Mouse (Mus musculus) kidney, adult 9 months (tissue): ENCODE measurements around the gene Idi1.
A peak's percentile ranks its signal among the peaks of the same experiment; 100 is the strongest.
"Not testable (repeated sequence)": the region's sequence is repeated elsewhere in the genome, so short reads cannot be mapped to it uniquely, and the experiment has no call there.

ENCODE experiments used
- DNase-seq: peaks from one replicate; pipeline ENCODE4 v3.0.0; 2022

Idi1 gene

DNA sequence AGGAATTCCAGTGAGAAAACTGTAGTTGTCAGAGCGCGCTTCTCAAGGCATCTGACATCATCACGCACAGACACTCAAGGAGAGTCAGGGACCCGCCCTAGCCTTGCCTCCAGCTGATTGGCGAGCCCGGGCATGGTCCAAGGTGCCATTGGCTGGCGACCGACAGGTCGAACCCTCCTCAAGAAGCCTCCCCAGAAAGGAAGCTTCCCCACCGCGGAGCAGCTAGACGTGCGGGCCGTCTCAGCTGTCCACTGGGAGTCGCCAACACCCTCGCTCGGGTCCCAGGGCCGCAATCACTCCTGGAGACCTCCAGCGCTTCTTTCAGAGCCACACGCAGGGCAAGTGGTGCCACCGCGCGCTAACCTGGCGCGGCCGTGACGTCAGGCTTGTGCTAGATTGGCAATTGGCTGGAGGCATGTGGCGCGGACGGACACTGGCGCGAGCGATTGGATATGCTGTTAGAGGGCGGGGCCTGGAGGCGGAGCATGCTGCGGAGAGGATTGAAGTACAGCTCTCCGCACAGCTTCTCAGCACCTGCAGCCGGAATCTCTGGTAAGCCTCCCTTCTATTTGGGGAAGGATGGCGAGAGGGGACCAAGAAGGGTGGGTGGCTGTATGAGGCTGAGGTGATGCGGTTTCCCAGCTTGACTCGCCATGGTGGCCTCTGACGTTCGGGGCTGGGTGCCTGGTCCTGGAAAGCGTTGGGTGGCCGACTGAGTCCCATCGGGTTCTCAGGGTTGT lies at the start of gene Idi1:
Gene Idi1 (plus strand): TSS at position 57 of the 740 bp plus-strand sequence.
- DNase-seq = peak; percentile 98

DNA sequence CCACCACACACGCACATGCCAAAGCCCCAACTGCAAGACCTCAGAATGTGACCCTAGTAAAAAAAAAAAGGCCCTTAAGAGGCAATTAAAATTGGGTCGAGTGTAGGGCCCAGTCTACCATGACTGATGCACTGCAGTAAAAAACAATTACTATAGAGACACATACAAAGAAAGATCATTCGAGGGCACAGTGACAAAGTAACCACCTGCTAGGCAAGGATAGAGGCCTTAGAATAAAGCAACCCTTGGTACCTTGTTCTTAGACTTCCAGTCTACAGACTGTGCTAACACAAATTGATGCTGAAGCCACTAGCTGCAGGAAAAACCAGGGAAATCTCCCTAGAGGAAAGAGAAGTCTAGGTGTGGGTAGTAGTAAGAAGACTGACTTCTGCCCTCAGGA lies 46.9 kb upstream of the Idi1 start:
- DNase-seq = no peak

DNA sequence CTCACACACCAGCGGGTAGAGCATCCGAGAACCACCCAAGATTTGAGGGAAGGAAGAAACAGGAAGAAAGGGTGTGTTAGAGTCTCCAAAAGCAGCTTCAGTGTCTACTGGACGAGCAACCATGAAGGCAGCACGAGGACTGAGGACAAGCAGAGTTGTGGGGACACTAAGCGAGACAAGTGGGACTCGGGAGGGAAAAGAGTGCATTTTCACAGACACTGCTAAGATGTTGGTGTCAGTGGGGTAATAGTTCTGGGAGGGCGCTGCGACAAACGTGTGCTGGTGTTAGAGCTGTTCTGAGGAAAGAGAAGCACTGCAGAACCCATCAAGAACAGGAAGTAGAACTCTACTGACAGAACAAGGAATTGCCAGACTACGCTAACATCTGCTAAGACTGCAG lies 46.2 kb upstream of the Idi1 start:
- no peak for DNase-seq

DNA sequence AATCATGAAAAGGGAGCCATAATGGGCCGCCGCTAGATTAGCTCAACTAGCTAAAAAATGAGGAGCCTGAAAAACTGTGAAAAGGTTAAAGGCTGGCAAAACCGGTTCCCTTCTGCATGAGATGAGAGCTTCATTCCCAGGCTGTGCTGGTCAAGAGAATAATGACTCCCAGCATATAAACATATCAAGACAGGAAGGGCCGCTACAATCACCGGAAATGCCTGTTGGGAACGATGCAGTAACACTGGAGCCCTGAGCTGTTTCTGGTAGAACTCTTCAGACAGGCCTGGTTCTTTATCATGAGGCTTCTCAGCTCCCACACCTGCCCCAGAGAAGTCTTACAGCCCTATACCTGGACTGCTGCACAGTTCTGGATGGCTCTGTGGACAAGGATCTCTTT lies 45.4 kb upstream of the Idi1 start:
- DNase-seq = peak; percentile 61

DNA sequence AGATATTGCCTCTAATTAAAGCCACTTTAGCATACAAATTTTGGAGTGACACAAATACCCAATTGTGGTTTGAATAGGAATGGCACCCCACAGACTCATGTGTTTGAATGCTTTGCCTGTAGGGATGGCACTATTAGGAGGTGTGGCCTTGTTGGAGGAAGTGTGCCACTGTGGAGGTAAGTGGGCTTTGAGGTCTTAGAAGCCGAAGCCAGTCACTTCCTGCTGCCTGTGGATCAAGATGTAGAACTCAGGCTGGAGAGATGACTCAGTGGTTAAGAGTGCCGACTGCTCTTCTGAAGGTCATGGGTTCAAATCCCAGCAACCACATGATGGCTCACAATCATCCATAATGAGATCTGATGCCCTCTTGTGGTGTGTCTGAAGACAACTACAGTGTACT lies 44.4 kb upstream of the Idi1 start:
- no peak for DNase-seq

DNA sequence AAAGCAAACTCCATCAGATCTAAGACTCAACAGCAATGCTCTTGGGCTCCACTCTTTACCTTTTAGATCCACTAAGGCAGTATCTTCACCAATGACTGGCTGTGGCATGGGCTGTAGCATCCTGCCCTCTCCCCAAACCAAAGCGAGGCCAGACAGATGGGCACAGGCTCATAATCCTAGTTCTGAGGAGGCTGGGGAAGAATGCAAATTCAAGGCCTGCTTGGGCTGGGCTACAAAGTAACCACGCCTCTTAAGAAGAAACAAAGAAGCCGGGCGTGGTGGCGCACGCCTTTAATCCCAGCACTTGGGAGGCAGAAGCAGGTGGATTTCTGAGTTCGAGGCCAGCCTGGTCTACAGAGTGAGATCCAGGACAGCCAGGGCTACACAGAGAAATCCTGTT lies 43.5 kb upstream of the Idi1 start:
- not testable (repeated sequence) for DNase-seq

DNA sequence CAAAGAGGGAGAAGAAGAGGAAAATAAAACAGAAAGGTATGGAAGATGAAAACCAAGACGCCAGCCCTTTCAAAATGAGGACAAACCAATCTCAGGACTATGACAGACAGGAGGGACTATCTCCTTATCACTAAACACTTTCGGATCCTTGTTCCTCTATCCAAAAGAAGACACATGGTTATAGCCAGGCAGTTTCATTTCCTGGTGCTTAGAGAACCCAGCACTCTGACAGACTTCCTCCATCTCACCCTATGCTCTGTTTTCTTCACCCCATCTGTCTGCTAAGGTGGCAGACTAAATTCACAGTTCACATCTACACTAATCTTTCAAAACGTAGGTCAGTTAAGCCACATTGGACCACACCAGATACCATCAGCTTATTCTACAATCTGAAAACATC lies 43.0 kb upstream of the Idi1 start:
- DNase-seq = no peak

DNA sequence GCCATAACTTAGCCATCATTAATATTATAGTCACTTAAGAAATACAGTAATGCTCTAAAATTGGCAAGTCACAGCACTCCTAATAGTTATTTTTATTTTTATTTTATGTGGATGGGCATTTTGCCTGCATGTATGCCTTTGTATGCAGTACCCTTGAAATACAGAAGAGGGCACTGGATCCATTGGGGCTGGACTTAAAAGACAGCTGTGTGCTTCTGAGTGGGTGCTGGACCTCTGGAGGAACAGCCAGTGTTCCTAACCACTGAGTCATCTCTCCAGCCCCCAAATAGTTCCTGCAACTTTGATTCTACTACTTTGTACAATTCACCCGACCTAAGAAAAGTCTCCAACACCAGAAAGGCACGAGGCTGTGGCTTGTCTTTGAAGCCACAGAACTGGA lies 37.6 kb upstream of the Idi1 start:
- DNase-seq = peak; percentile 56

DNA sequence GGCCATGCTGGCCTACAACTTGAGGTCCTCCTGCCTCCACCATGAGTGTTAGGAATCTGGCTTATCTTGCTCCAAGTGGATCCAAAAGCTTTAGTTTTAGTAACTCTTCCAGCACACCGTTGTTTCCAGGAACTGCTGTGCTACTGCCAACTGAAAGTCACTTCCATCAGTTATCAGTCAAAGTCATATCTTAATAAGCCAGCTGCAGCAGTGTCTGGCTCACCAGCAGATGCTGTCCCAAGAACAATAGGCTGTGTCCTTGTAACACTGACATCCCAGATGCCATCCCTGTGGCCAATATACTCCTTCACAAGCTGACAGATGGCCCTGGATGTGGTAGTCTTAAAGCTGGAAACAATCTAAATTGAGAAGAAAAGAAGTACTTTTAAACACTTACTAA lies 36.0 kb upstream of the Idi1 start:
- DNase-seq = no peak

DNA sequence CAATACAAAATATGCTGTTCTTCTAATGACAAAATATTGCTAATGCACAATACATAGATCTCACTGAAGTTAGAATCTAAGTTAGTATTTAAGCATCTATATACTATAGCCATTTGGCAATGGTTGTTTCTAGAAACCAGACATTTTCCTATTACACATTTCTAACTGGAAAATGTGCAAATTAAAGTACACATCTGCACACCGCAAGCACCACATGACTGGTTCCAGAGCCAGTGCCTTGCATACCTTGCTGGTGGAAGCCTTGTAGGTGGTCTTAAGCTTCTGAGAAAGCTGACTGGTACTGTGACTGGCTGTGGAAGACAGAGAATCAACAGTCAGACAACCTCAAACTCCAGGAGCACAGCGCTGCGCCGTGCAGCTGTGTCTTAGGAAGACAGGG lies 31.9 kb upstream of the Idi1 start:
- no peak for DNase-seq

DNA sequence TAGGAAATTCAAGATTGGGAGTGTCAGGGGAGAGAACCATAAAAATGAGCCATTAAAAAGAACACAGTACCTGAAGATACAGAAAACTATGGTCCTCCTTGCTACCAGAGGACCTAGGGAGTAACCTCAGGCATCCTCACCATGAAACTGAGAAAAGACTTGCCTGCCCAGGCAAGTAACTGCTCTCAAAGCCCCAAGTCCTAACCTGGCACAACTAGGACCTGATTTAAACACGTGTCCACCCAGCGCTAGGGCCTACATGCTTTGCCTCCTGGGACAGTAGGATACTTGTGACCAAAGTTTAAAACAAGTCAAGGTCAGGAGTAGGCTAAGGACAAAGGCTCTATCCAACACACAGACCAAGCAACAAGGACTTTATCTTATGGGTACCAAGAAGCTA lies 30.5 kb upstream of the Idi1 start:
- DNase-seq = no peak

DNA sequence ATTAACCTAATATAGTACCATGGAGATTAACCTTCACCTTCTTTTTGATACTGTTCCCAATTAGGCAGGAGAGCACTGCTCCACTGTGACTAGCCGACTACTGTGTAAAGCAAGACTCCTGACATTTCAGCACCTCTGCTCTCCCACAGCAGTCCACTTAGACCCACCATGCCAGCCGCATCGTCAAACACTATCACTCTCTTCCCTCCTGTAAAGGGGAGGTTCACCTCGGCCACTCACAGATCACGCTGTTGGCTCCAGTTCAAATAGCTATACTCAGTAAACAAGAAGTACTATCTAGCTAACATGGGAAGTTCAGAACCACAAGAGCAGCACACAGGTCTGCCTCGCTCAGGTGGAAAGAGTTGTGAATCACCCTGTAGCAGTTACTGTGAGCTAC lies 26.8 kb upstream of the Idi1 start:
- DNase-seq = no peak

DNA sequence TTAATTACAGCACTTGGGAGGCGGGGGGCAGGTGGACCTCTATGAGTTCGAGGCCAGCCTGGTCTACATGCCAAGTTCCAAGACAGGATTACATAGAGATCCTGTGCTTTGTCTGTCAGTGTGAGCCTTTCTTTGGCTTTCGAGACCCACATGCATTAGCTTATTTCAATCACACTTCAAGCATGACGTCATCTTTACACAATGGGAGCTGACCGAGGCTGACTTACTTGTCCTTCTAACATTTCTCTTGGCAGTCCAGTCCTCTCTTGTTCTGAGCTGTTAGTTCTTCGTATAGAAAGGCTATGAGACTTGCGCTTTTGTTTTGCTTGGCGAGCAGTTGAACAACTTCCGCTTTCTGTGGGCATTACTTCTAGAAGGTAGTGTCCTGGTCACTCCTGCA lies 24.4 kb upstream of the Idi1 start:
- DNase-seq = no peak

DNA sequence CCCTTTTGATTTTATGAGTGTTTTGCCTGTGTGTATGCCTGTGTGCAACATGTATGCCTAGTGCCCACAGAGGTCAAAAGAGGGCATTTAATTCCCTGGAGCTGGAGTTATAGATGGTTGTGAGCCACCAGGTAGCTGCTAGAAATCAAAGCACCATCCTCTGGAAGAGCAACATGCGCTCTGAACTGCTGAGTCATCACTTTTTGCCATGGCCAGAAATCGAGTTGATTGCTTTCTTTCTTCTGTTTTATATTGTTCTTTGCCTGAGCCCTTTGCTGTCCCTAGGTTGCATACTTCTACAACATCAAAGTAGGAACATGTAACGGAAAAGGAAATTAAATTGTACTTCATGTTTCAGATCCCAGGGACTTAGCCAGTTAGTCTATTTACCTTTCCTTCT lies 20.3 kb upstream of the Idi1 start:
- no peak for DNase-seq

DNA sequence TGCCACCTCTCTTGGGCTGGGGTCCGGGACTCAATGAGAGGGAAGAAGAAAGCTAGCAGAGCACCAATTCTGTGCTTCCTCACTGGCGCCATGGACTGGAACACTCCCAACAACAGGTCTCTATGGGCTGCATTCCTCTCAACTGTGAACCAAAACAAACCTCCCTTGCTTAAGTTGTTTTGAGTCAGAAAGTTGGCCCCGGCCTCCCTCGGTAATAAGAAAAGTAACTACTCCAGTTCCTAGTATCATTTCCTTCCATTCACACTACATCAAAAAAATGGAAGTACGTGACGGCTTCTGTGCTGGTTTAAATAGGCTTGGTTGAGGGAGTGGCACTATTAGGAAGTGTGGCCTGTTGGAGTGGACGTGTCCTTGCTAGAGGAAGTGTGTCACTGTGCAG lies 18.7 kb upstream of the Idi1 start:
- DNase-seq = peak; percentile 61

DNA sequence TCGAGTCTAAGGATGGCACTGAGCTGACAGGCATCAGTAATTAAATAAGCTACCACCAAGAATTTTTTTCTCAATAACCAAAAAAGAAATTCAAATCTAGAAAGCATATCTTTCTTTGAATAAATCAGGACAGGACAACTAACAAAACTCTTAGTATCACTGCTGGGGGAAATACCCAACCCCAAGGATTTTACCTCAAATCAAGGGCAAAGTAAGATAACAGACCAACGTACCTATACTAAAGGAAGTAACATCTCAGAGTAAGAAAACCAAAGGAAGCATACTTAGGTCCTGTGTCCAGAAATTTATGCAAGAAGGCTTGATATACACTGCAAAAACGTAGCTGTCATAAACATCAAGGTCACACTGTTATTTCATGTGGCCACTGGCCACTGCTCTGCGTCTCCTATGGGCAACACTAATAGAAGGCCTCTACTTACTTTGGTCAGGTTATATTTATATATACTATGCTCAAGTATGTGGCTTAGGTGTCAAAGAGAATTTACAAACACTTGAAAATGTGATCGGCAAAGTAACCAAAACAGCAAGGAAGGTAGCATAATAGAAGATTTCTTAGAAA lies 15.6 kb upstream of the Idi1 start:
- DNase-seq = no peak

DNA sequence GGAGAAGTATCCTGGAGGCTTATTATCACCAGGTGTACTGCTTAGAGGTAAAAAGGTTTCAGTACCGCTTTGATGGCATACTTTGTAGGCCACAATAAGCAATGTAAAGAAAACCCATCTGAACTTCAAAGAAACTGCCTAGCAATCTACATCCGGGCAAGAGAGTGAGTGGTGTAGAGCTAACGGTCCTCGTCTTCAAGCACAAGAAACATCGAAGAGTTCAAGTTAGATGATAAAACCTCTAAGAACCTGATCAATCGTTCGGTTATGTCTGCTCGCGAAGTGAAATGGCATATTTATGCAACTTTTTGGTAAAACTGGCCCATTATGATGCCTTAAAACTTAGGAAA lies 15.2 kb upstream of the Idi1 start:
- DNase-seq = no peak

DNA sequence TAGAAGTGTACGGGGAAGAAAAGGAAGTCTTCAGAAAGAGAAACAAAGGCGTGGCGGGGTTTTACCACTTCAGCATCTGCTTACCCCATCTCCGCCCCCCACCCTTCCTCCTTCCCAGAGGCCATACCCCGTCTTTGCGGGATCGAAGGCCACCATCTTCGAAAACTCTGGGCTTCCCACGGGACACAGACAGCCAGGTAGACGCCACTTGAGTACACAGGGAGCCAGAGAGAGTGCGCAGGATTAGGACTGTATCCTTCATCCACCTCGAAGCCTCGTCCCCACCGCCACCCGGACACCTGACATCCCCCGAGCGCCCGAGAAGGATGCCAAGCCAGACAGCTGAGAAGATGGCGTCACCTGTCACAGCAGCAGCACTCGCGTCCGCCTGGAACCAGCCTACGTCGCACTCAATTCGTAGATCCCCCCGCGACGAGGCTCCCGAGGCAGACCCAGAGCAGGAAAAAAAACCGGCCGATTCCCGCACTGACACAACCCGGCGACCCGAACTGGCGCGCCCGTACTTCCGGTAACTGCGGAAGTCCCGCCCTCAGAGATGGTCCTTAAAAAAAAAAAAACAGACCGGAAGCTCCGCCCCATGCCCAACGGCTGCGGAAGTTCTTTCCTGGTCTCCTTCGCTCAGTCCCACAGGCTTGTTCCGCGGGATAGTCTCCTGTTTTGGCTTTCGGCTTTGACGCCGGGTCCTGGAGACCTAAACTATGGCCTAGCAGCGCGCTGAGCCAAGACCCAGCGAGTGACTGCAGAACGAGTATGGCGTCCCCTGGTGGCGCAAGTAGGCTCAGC lies 14.6 kb upstream of the Idi1 start:
- peak; percentile 94 for DNase-seq

DNA sequence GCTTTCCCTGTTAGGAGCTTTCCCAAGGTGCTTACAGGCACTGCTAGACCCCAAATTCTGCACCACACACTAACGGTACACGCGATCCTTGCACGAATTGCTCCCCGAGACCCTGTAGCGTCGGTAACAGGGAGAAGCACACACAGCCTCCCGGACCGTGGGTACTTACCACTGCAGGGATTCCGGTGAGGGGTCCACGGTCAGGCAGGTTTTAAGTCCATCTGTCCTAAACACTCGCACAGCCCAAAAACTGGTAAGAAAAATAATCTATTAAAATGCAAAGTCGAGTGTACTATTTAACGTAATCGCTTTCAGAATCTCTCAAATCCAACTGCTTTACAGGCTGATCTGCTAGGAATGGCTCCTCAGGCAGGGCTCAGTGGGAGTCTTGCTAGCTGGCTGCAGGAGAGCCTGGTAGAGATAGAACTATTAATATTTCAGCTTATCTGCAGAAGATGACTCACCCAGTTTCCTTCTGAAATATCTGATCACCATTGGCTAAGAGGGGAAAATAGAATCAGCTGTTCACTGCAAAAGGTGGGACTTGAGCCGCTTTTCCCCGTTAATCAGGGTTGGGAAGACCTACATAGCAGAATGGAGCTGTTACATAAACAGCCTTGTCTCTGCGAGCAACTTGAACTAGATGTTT lies 13.9 kb upstream of the Idi1 start, which contains the start of gene Wdr37:
Gene Wdr37 (minus strand): TSS at position 596 of the 649 bp plus-strand sequence.
- peak; percentile 66 for DNase-seq

DNA sequence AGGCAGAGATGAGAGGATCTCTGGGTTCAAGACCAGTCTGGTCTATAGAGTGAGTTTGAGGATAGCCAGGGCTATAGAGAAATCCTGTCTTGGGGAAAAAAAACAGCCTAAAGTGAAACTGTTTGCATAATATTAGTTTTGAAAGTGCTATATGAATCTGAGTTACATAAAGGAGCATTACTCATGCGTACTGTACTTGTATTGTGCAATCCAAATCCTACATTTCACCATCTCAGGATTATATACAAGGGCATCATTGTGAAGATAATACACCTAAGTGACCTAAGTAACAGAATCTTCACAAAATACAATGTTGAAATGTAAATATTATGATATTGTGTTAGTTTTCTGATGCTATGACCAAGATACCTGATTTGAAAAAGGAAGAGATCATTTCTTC lies 11.5 kb upstream of the Idi1 start:
- no peak for DNase-seq

DNA sequence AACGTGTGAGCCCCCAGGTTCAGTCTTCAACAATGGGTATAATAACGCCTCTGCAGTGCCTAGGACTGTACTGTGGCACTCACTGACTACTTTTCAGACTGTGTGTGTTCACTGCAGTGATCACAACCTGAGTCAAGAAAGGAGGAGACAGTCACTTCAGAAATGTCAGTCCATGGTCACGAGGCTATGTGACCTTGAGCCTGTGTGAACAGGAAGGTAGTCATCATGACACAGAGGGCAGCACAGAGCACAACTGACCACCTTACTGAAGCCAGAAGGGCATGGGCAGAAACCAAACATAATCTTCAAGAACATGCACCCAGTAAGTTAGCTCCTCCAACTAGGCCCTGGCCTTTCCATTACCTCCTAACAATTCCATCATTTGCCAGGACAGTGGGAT lies 3.7 kb upstream of the Idi1 start:
- no peak for DNase-seq

DNA sequence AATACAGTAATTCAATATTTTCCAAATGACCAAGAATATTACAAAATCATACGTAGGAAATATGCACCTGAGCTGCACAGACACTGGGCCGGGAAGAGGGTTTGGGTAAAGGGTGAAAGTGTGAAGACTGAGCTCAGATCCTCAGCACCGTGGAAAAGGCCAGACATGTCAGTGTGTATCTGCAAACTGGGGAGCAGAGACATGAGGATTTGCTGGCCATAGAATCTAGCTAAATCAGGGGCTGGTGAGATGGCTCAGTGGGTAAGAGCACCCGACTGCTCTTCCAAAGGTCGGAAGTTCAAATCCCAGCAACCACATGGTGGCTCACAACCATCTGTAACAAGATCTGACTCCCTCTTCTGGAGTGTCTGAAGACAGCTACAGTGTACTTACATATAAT lies 1.4 kb upstream of the Idi1 start:
- not testable (repeated sequence) for DNase-seq

DNA sequence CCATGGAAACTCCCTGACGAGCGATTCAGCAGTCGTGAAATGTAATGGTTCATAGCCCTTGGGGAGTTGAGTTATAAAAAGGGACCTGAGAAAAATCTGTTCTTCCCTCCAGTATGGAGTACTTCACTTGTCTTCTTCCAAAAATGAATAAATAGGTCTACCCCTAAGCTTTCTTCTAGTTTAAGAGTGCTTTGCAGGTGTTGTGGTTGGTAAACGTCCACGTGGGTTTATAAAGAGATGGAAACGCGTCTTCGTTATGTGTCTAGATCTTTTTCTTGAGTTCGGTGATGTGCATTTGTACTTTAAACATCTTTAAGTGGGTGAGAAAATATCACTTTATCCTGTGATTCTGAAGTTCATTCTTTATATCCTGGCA lies 872 bp downstream of the Idi1 start:
- DNase-seq = no peak

DNA sequence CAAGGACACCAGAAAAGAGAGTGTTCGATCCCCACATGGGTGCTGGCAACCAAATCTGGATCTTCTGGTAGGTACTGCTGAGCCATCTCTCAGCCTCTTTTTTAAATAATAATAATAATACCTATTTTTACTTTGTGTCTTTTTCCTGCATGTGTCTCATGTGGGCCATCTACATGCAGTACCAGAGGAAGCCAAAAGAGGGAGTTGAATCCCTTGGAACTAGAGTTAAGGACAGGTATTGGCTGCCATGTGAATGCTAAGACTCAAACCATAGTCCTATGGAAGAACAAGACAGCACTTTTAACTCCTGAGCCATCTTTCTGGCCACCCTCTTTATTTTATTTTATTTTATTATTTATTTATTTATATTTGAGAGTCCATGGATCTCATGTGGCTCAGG lies 3.3 kb downstream of the Idi1 start:
- peak; percentile 69 for DNase-seq
